Mouse (Mus musculus) ES-E14 (cell line): ENCODE measurements around the gene Stac. TPM values are rescaled to one million over a fixed set of nuclear protein-coding genes. Genes with fewer than 3 reads are reported as not detected.
A peak's percentile ranks its signal among the peaks of the same experiment; 100 is the strongest.

Source experiments
- DNase-seq: peaks from one replicate; pipeline ENCODE4 v3.0.0-alpha.2; 2013; ENCODE audit warnings: low read depth, low spot score
- H3K27ac ChIP-seq: 2 replicates; pipeline ENCODE4 v1.5.1; 2012; ENCODE audit warnings: low read depth, mild to moderate bottlenecking, low read length, moderate library complexity, mixed read lengths; ENCODE audit not compliant: poor library complexity, insufficient read depth, severe bottlenecking
- H3K36me3 ChIP-seq: 2 replicates; pipeline ENCODE4 v1.6.1; 2012; ENCODE audit warnings: mild to moderate bottlenecking, low read length, moderate library complexity, mixed read lengths; ENCODE audit not compliant: control insufficient read depth, poor library complexity, insufficient read depth, severe bottlenecking
- H3K4me1 ChIP-seq, 2 experiments: fragments of 150-350 bp in 1 of 2; sonication (generic) in 1 of 2; 2 replicates each; pipeline ENCODE4 v1.6.1; 2012; ENCODE audit warnings: low read length in 2 of 2, mild to moderate bottlenecking in 1 of 2, mixed read lengths in 1 of 2; ENCODE audit not compliant: control insufficient read depth in 2 of 2, insufficient read depth in 2 of 2, poor library complexity in 1 of 2
- H3K4me3 ChIP-seq, 2 experiments: fragments of 150-350 bp in 1 of 2; sonication (generic) in 1 of 2; 2 replicates each; pipeline ENCODE4 v1.5.1; 2012; ENCODE audit warnings: low read length in 2 of 2, low read depth in 1 of 2, mild to moderate bottlenecking in 1 of 2, mixed read lengths in 1 of 2; ENCODE audit not compliant: insufficient read depth in 1 of 2, poor library complexity in 1 of 2, severe bottlenecking in 1 of 2
- H3K9ac ChIP-seq: 2 replicates; pipeline ENCODE4 v1.6.1; 2012; ENCODE audit warnings: low read depth, mild to moderate bottlenecking, low read length, mixed read lengths; ENCODE audit not compliant: poor library complexity, insufficient read depth, severe bottlenecking
- H3K9me3 ChIP-seq: fragments of 150-350 bp; sonication (generic); 2 replicates; pipeline ENCODE4 v1.6.1; 2012; ENCODE audit warnings: low read depth, mild to moderate bottlenecking, low read length; ENCODE audit not compliant: control insufficient read depth, insufficient read depth
- CHD2 ChIP-seq: IDR thresholded peaks from 2 replicates; pipeline ENCODE4 v1.6.1; 2014; ENCODE audit warnings: mild to moderate bottlenecking, low read depth, low read length, inconsistent platforms
- HCFC1 ChIP-seq: IDR thresholded peaks from 2 replicates; pipeline ENCODE4 v1.6.1; 2012; ENCODE audit warnings: low read length, inconsistent platforms, borderline replicate concordance; ENCODE audit not compliant: insufficient read depth
- MAFK ChIP-seq: IDR thresholded peaks from 2 replicates; pipeline ENCODE4 v1.6.1; 2014; ENCODE audit warnings: mild to moderate bottlenecking, low read depth, low read length, inconsistent platforms; ENCODE audit not compliant: insufficient read depth
- ZC3H11A ChIP-seq: IDR thresholded peaks from 2 replicates; pipeline ENCODE4 v1.6.1; 2012; ENCODE audit warnings: low read depth, mild to moderate bottlenecking, inconsistent platforms, low read length, borderline replicate concordance
- ZNF384 ChIP-seq: IDR thresholded peaks from 2 replicates; pipeline ENCODE4 v1.6.1; 2012; ENCODE audit warnings: low read depth, low read length, inconsistent platforms
- in situ Hi-C, 2 experiments: fragments of 600-800 bp; cut with MboI; formaldehyde crosslinking; loops; one replicate each; pipeline ENCODE4 v1.15.1; 2025; ENCODE audit warnings: low sequenced_read_pairs in 2 of 2, inconsistent platforms in 1 of 2; ENCODE audit not compliant: unreplicated experiment in 2 of 2
- total RNA-seq: library from RNA; depleted of rRNA; stranded (reverse); fragments of 300-350 nt; gene quantifications from 2 replicates; pipeline ENCODE4 v1.2.3, GENCODE M21; 2012

Gene Stac
- total RNA-seq, 1 experiment: 0.45 TPM

GRCm38 (mm10) chr9:111542663-111543062, 147.5 kb downstream of the Stac start:
- Histone ChIP-seq H3K9me3 (no peaks in the 10 kb centered on the region), H3K9ac (no peak overlapping the region), H3K36me3 (no peaks in the 10 kb centered on the region), H3K27ac (no peak overlapping the region), H3K4me3 (no peak overlapping the region), H3K4me1 (no peaks in the 10 kb centered on the region)
- no peak for DNase-seq
- in situ Hi-C loops: no loop called here
- TF ChIP-seq ZC3H11A (no peak), ZNF384 (no peak), HCFC1 (no peak), CHD2 (no peak), MAFK (no peak)

- no peak for DNase-seq
- no peaks in the 10 kb centered on the region for H3K36me3 ChIP-seq
- no peak overlapping the region for H3K9ac ChIP-seq
- H3K4me3 ChIP-seq: no peak overlapping the region
- H3K27ac ChIP-seq: no peak overlapping the region
- in situ Hi-C loops: no loop called here
- H3K4me1 ChIP-seq: no peaks in the 10 kb centered on the region; a peak in 1 of 4 replicates
- H3K9me3 ChIP-seq: no peaks in the 10 kb centered on the region
- TF ChIP-seq CHD2 (no peak), HCFC1 (no peak), MAFK (no peak), ZC3H11A (no peak), ZNF384 (no peak)
Measured at GRCm38 (mm10) chr9:111535445-111536064, 154.6 kb downstream of the Stac start.

DNA sequence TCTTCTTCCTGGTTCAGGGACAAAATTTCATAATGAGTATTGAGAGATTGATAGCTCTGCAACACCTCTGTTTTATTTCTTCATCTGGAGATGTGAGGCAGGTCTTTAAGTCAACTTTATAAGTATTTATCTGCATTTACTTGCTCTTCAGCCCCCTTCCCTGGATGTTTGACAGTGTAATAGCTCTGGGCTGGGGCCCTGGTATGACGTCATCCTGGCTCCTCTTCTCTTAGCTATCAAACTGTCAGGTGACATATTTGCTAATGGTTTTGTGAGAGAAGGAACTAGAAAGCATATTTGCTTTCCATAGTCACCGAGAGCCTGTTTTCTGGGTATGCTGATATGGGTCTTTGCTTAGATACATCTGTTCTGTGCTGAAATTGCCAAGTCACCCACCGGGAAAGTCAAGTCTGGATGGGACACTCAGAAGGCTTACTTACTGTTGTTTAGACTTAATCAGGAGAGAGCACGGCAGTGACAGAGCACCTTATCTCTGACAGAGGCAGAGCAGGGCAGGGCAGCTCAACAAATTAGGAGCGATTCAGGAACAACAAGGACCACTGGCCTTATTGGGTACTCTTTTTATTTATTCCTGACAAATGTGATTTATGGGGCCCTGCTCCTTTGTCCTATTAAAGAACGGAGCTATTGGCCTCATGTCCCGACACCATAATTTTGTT, 155.3 kb downstream of the Stac start:
- H3K9ac ChIP-seq: no peak overlapping the region
- H3K27ac ChIP-seq: no peak overlapping the region
- no peaks in the 10 kb centered on the region for H3K36me3 ChIP-seq
- H3K9me3 ChIP-seq: no peaks in the 10 kb centered on the region
- TF ChIP-seq ZNF384 (no peak), HCFC1 (no peak), ZC3H11A (no peak), CHD2 (no peak), MAFK (no peak)
- in situ Hi-C loops: no loop called here
- no peaks in the 10 kb centered on the region; a peak in 2 of 4 replicates for H3K4me1 ChIP-seq
- no peak overlapping the region for H3K4me3 ChIP-seq
- DNase-seq: no peak

- H3K4me3 ChIP-seq: peak overlapping the region in 1 of 2 experiments; percentile 70; a peak in 2 of 4 replicates
- H3K9ac ChIP-seq: no peak overlapping the region
- TF ChIP-seq ZNF384 (no peak), MAFK (no peak), CHD2 (peak; percentile 87)
- peaks cover 1 to 7% of the 10 kb centered on the region in 2 experiments; a peak in 2 of 4 replicates for H3K4me1 ChIP-seq
- no peak overlapping the region for H3K27ac ChIP-seq
- H3K9me3 ChIP-seq: no peaks in the 10 kb centered on the region
- in situ Hi-C loops: no loop called here
- peak; percentile 64 for DNase-seq
- peaks cover 1% of the 10 kb centered on the region; the same call in 1 of the 2 replicates for H3K36me3 ChIP-seq
Measured at GRCm38 (mm10) chr9:111523871-111524270, 166.3 kb downstream of the Stac start.
